Mouse (Mus musculus) kidney, postnatal 36 days (tissue): ENCODE results near the gene Olfr97.
A peak's percentile ranks its signal among the peaks of the same experiment; 100 is the strongest.
"Not testable (repeated sequence)": the region's sequence is repeated elsewhere in the genome, so short reads cannot be mapped to it uniquely, and the experiment has no call there.

Source experiments
- DNase-seq, 2 experiments: peaks; one replicate each; pipeline ENCODE4 v3.0.0; 2021 to 2022; ENCODE audit warnings: mixed read lengths in 2 of 2

Gene Olfr97

DNA sequence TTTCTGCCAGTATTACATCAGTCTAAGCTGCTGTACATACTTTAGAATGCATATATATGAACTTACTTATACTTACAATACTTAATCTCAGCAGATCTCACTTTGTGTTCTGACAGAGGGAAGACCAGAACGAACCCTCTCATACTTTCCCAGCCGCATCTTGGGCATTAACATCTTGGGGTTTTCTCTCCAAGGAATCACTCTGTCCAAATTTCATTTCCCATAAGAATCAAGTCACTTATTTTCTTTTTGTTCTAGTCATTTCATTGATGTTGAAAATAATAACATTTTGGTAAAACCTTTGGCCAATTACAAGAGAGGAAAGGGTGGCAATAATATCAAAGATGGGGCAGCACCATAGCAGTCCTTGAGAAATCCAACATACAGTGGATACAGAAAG, at the start of gene Olfr97:
Olfr97 (minus strand) TSS at position 101 of the 400 bp plus-strand sequence.
- DNase-seq = not testable (repeated sequence)

DNA sequence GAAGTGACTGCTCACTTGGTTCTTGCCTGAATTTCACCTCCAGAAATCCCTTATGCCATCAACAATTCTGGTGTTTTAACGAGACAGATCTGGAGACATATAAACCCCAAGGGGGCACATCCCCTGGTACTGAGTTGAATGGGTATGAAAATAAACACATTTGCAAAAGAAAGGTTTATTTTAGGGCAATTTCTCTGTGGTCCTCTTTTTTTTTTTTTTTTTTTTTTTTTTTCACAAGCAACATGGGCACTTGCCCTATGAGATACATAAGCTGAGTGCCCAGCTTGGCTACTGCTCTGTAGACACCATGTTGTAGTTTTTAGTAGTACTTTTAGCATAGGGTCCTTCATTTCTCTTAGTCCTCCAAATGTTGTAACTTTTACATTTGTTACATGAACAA, 46.2 kb upstream of the Olfr97 start, which contains the start of gene Olfr99:
Olfr99 (minus strand) TSS at position 101 of the 400 bp plus-strand sequence.
- DNase-seq = no peak

DNA sequence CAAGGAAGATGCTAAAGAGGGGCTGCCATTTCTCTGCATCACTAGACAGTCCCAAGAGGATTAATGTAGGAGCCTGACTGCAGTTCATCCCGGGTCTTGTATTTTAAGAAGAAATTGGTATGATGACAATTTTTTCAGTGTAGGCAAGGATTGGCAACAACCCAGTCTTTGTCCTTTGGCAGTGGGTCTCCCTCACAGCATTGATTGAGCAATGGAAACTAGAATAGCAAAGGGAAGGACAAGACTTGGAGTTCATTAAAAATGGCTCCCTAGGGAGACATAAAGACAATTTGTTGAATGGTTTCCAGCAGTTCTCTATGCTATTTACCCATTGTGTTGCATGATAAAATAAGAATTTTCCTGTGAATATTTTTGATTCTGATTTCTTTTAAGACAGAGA, 43.2 kb upstream of the Olfr97 start:
- DNase-seq = peak in 1 of 2 experiments; percentile 11

DNA sequence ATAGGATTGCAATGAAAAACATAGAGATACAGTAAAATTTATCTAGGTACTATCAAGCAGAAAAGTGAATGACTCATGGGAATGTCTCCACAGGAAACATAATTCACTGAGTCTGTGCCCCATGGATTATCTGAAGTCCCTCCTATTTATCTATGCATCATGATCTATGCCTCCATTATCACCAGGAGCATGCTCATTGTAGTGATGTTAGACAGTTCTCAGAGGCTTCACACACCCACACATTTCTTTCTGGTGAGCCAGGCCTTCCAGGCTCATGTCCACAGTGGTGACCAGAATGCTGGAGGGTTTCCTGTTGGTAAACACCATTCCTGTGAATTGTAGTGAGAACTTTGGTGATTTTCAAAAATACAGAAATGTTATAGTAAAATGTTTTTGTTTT, 39.4 kb upstream of the Olfr97 start:
- DNase-seq = no peak

- no peak for DNase-seq
Observed at GRCm38 (mm10) chr17:37275626-37276248, 38.6 kb upstream of the Olfr97 start.

- peak; percentile 65 to 69 for DNase-seq
Observed at GRCm38 (mm10) chr17:37270702-37271092, 33.6 kb upstream of the Olfr97 start.

- DNase-seq = peak; percentile 91 to 93
Observed at GRCm38 (mm10) chr17:37270058-37270701, 33.0 kb upstream of the Olfr97 start, which contains the start of gene H2-M3. Gene H2-M3 (plus strand): TSS chr17:37270220.

DNA sequence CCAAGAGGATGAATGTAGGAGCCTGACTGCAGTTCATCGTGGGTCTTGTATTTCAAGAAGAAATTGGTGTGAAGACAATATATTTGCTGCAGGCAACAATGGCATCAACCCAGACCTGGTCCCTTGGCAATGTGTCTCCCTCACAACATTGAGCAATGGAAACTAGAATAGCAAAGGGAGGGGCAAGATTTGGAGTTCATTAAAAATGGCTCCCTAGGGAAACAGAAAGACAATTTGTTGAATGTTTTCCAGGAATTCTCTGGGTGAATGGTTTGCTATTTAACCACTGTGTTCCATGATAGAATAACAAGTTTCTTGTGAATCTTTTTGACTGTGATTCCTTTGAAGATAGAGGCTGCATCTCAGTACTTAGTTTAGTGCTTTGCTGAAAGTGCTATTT, 26.5 kb upstream of the Olfr97 start, which contains the start of gene Olfr98:
Olfr98 (minus strand) TSS at position 124 of the 400 bp plus-strand sequence.
- DNase-seq = no peak

GRCm38 (mm10) chr17:37250544-37250943, 13.4 kb upstream of the Olfr97 start:
- DNase-seq = peak in 1 of 2 experiments; percentile 52

DNA sequence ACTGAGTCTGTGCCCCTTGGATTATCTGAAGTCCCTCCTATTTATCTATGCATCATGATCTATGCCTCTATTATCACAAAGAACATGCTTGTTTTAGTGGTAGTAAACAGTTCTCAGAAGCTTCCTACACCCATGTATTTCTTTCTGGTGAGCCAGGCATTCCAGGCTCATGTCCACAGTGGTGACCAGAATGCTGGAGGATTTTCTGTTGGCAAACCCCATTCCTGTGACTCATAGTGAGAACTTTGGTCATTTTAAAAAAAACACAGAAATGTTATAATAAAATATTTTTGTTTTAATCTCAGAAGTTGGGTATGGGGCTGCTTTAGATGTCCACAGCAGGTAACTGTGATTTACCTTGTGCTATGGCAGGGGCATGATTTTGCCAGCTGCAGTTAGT, 12.3 kb upstream of the Olfr97 start:
- no peak for DNase-seq

GRCm38 (mm10) chr17:37246715-37247114, 9.6 kb upstream of the Olfr97 start:
- peak; percentile 23 to 44 for DNase-seq

- DNase-seq = no peak
Observed at GRCm38 (mm10) chr17:37242198-37242597, 5.1 kb upstream of the Olfr97 start.

GRCm38 (mm10) chr17:37221879-37222278, 15.3 kb downstream of the Olfr97 start:
- no peak for DNase-seq

DNA sequence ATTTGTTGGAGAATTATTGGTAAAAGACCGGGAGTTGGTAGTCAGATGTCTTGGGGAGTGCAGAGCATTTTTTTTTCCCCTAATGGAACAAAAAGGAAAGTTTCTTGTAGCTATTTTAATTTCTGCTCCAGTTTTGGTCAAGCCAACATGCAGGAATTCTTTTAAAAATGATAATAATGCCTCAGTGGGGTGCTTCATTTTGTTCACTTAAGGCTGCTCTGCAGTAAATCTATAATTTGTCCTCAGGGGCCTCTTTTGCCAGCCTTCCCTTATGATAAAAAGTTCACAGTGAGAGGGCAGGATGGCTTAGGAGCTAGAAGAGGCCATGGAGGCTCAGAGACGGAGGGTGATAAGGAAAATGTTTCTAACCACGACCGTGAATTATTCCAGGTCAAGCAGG, 17.3 kb downstream of the Olfr97 start, which contains the start of gene Olfr96:
Olfr96 (plus strand) TSS at position 301 of the 400 bp plus-strand sequence.
- DNase-seq = no peak

GRCm38 (mm10) chr17:37218486-37218885, 18.6 kb downstream of the Olfr97 start:
- no peak for DNase-seq

- DNase-seq = no peak
Observed at GRCm38 (mm10) chr17:37213018-37213417, 24.1 kb downstream of the Olfr97 start, which contains the start of gene Olfr95. Gene Olfr95 (minus strand): TSS chr17:37213118.

DNA sequence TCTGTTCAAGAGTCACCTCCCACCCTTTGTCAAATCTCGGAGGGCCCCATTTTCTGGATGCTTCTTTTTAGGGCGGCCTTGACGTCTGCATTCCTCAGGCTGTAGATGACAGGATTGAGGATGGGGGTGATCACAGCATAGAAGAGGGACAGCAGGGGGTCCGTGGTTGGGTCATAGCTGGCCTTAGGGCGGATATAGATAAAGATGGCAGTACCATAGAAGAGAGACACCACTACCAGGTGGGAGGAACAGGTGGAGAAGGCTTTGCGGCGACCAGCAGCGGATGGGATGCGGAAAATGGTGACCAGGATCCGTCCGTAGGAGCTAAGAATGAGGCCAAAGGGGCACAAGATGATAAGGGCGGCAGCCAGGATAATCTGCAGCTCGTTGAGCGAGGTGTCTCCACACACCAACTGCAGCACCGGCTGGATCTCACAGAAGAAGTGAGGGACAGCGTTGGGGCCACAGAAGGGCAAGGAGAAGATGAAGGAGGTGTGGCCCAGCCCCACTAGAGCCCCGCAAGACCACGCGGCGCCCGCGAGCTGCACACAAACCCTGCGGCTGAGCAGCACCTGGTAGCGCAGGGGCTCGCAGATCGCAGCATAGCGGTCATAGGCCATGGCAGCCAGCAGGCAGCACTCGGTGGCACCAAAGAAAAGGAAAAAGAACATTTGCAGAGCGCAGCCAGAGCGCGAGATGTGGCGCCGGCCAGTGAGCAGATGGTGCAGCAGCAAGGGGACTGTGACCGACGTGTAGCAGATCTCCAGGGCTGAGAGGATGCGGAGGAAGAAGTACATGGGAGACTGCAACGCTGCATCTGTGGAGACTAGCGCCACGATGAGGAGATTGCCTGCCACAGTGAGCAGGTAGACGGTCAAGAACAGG, 26.0 kb downstream of the Olfr97 start:
- DNase-seq = no peak

- no peak for DNase-seq
Observed at GRCm38 (mm10) chr17:37203917-37204236, 33.3 kb downstream of the Olfr97 start.

- peak; percentile 66 to 87 for DNase-seq
Observed at GRCm38 (mm10) chr17:37203206-37203916, 33.8 kb downstream of the Olfr97 start.

DNA sequence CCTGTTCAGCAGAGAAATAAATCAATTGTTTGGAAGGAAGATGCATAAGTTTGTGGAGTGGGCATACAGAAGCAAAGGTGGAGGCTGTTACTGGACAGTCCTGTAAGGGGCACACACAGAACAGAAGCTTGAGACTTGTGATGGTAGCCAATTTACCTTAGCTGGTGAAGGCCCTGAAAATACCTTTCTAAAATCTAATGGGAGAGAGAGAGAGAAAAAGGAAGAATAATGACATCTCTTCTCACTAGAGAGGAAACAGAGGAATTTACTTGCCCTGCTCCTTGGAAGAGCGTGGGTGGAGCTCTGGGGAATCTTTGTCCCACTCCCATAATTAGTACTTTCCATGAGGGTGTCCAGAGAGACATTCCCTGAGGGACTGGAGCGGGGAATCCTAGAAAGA, 36.2 kb downstream of the Olfr97 start, which contains the start of gene Olfr94:
Olfr94 (minus strand) TSS at position 101 of the 400 bp plus-strand sequence.
- DNase-seq = no peak

- DNase-seq = peak in 1 of 2 experiments; percentile 23
Observed at GRCm38 (mm10) chr17:37196845-37197724, 40.0 kb downstream of the Olfr97 start.
